Mouse (Mus musculus) layer of hippocampus, postnatal 25 days (tissue): ENCODE measurements around the gene Xylt1. TPM values are rescaled to one million over a fixed set of nuclear protein-coding genes. Genes with fewer than 3 reads are reported as not detected.
A peak's percentile ranks its signal among the peaks of the same experiment; 100 is the strongest.

ENCODE experiments used
- DNase-seq, 2 experiments: peaks; one replicate each; pipeline ENCODE4 v3.0.0; 2022; ENCODE audit warnings: mixed read lengths in 2 of 2, low spot score in 1 of 2; ENCODE audit errors: extremely low spot score in 1 of 2
- total RNA-seq, 2 experiments: library from RNA; stranded (reverse); gene quantifications; 2 replicates each; pipeline ENCODE4 v1.2.3; 2021

The Xylt1 gene
- total RNA-seq, 2 experiments from 2014 or later = 43.1 to 56.9 TPM

DNA sequence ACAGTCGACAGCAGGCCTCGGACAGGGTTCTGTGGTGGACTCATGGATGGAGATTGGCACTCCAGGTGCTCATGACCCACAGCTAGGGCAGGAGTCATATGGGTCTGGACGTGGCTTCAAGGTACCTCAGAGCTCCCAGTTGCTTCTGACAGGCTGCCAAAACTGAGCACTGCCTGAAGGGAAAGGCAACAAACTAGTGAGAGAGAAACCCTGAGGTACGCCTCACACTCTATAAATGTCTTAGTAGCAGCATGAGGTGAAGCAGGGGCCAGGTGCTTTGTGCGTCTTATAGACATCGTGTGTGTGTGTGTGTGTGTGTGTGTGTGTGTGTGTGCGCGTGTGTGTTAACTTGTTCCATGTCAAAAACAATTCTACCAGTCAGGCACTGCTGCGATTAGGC, 122.9 kb downstream of the Xylt1 start:
- DNase-seq = no peak

DNA sequence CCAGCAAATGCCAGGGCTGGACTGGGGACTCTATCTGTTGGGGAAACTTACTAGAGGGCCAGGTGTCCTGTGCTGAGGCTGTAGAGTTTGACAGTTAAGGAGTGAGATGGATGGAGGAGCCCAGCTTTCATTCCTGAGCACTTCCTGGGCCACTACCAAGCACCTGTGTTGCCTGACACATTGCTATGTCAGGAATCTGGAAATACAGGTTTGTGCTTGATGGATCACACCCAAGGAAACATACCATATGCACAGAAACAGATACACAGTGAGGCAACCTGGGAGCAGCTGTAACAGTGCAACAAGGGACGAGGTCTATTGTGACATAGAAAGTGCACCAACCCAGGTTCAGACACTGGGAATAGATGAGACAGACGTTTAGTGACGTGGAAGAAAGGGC, 125.0 kb downstream of the Xylt1 start:
- no peak for DNase-seq

DNA sequence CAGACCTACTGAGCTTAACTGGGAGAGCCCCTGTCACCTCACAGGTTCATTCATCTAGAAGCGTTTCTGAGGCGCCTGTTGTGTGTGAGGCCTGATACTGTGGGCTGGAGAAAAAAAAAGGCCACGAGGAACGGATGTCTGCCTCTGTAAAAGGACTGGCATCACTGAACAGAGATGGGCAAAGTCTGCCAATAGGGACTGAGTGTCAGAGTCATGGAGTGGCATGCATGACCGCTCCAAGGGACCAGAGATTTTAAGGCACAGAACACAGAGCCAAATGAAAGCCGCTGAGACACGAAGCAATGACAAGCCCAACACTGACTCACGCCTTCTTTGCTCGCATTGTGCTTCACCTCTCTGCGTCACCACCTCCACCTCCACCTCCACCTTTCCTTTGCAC, 126.6 kb downstream of the Xylt1 start:
- DNase-seq = no peak

DNA sequence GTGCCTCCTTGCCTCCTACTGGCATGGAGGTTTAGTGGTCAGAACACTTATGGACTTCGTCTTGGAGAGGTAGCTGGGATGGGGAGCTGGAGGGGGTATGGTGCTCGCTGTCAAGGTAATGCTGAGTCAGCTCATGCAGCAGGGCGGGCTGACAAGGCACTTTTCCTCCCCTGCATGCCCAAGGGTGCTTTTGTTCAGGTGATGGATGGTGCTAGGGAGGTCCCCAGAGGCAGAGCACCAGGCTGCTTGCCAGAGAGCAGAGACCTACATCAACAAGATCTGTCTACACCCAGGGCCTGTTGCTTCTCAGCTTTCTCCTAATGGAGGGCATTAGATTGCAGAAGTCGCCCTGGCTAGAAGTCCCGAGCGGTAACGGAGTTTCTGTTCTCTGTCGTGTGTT, 127.3 kb downstream of the Xylt1 start:
- DNase-seq = no peak

DNA sequence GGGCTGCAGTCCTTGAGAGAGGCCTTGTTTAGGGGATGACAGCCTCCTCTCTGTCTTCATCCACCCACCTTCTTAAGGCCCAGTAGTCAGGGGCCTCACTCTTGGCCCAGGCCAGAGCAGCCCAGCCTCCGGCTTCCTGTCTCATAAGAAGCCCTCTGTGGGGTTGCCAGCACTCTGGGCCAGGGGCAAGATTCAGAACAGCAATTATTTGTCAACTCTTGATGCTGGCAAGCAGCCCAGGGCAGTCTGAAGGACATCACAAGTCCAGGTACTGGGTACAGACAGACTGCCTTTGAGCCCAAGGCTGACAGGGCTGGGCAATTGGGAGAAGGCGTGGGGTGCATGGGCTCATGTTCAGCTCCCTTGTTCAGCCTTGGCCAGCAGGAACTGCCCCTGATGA, 129.3 kb downstream of the Xylt1 start:
- peak; percentile 23 to 27 for DNase-seq

DNA sequence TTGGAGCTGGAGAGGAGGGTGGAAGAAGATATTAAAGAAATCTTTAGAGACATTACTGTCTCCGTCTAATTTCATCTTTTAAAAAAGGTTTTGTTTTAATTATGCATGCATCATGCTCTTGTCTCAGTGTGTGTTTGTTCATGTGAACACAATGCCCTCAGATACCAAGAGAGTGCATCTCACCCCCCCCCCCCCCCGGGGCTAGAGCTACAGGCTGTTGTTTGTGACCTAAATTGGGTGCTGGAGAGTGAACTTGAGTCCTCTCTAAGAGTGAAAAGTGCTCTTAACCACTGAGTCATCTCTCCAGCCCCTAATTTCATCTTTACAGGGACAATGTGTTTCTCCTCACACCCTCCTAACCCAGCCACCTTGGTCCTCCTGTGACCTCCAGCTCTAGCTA, 131.5 kb downstream of the Xylt1 start:
- no peak for DNase-seq

DNA sequence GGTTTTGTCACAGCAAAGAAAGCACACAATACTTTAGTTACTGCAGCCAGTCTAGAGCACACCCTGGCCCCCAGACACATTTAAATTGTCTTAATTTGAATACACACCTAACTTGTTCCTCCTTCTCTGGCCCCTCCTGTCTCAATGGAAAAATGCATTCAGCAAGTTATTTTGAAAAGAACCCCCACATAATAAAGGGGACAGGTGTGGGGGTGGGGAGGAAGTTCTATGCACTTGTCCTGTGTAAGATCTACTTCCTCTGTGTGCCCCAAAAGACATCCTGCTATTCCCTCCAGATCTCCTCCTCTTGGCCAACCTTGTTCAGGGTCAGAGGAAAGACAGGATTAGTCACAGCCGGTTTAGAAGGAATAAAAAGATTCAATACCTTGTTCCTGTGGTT, 135.0 kb downstream of the Xylt1 start:
- no peak for DNase-seq

DNA sequence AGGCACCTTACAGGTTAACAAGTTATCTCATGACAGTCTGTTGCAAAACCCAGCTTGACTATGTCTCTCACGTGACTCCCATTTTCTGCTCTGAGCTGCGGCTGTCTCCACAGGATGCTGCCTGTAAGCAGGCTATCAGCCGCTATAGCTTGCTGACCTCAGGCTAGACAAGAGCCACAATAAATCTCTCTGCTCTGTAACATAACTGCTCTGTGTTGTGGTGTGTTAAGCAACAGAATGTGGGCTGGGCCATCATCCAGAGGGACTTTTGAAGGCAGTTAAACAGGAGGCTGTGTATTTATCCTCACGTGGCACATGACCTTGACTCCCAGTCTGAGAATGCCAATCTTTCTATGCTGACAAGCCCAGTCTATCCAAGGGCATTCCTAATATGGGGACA, 136.1 kb downstream of the Xylt1 start:
- DNase-seq = no peak

DNA sequence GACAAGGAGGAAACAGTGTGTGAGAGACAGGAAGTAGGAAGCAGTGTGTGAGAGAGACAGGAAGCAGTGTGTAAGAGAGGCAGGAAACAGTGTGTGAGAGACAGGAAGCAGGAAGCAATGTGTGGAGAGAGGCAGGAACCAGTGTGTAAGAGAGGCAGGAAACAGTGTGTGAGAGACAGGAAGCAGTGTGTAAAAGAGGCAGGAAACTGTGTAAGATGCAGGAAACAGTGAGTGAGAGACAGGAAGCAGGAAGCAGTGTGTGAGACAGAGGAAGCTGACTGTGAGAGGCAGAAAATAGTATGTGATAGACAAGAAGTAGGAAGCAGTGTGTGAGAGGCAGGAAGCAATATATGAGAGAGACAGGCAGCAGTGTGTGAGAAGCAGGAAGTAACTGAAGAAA, 140.6 kb downstream of the Xylt1 start:
- no peak for DNase-seq

DNA sequence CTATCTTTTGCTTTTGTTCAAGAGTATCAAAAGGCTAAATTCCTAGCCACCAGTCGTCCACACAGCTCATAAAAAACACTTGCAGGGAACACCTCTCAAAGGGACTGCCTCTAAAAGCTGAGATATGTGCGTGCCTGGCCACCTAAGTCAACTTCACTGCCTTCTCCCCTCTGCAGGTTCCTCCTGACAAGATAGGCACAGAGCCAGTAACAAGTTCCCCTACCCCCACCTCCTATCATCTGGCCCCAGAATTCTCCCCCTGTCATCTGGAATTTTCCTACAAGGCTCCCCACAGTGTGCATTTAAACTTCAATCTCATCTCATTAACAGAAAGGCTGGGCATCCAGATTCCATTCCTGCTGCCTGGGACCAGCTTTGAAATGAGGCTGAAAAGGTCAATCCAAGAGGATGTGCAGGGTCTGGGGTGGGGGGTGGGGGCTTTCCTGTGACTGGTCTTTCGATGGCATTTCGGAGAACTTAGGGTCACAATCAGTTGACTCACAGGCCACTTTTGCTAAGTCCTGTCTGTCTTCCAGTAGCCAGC, 141.4 kb downstream of the Xylt1 start:
- no peak for DNase-seq

DNA sequence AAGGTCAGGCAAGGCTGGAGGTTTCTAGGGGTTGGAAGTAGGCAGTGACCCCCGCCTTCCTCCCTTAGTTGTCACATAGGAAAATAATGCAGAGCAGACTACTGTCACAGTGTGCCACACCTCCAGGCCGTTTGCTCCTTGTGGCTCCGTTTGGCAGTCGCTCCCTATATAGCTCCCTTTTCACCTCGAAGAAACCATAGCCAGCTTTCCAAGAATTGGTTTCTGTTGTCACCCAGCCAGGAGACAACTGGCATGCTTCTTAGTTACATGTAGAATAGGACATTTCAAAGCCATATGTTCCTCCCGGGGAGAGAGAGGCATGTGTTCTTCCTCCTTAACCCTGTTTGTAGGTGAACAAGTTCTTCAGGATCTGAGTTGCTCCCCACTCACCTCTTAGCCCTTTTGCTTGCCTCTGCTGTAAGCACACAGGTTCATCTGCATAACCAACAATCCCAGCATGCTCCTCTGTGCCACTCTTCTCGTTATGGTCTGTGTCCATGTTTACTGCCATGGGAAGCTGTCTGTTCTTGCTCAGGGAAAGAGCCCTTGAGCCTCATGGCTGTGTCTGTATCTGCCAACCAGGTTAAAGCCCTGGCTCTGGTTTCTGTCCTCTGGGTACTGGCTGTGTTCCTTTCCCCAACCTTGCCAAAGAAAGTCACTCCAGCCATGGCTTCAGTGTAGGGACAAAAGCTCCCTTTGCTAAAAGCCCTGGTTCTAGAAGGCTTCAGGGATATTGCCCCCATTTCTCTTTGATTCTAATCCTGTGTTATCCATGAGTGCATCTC, 143.8 kb downstream of the Xylt1 start:
- DNase-seq = no peak

DNA sequence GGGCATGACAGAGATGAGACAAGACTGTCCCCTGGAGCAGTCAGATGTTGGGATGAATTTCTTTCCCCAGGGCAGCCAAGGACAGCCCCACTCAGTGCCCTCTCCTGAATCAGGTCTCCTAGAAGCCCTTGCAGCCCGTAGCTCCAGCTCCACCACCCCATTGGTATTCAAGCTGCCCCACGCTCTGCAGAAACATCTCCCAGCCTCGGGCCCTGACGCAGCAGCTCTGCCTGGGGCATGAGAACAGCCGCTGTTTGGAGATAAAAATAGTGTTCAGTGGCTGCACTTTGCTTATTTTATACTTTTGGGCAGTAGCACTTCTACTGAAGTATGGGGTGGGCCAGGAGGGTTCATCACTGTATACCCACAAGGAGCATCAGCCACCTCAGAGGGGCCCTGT, 144.9 kb downstream of the Xylt1 start:
- no peak for DNase-seq

DNA sequence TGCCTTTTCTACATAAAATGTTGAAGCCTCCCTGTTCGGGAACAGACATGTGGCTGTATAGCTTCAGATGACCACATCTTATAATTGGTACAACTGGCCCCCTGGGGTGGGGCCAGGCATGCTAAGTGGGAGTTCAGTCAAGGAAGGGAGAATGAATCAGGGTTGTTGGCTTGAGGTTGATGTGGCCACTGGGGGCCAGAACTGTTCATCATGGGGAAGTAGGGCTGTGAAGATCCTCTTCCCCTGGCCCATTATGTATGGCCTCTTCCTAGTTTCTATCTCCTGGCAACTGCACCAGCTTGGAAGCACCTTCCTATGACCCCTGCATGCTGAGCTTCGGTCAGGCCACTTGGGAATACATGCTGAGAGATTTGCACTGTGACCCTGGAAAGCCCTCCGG, 145.8 kb downstream of the Xylt1 start:
- DNase-seq = no peak

DNA sequence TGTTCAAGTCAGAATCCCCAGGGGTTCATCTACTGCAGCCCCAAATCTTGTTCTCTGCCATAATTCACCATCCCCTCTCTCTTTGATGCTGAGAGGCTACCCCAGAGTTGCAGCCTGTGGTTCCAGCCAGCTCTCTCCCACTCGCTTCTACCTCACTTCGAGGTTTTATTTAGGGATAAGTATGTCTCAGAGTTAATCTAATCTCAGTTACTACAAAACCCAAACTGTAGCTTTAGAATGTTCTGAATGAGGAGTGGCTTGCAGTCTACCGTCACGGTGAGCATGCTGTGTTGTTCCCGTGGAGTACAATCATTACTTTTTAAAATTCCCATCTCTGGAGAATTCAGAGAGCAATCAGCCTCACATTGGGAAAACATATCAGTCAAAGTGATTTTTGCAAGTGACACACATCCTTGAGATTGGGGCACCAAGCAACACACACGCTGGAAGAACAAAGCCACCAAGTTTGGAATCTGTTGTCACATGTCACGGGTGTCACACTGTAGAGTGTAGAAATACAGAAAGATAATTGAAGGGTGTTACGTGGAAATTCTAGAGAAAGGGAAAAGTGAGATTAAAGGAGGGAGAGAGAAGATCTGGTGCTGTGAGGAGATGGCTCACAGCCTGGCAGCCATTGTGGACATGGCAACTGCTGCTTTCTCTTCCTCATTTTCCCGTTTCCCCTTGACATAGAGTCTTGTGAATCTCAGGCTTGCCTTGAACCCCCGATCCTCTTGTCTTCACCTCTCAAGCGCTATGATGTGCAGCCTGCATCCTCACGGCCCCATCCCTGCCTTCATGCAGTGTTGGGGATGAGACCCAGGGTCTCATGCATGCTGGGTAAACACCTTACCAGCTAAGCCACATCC, 149.2 kb downstream of the Xylt1 start:
- no peak for DNase-seq

DNA sequence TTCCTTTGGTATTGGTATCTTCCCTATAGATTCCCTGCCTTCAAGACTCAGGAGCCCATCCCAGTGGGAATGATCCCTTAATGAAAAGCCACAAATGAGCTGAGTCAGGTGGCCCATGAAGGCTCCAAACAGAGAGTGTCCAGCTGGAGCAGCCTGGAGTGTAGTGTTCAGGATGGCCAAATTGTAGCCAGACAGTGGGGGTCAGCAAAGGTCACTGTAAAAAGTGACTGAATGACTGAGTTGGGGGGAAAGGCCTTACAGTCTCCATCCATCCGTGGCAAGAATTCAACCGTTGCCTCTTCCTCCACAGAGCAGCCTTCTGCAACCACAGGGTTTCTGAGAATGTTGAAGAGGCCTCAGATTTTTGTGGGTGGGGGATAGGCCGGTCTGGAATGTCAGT, 151.9 kb downstream of the Xylt1 start:
- DNase-seq = no peak

DNA sequence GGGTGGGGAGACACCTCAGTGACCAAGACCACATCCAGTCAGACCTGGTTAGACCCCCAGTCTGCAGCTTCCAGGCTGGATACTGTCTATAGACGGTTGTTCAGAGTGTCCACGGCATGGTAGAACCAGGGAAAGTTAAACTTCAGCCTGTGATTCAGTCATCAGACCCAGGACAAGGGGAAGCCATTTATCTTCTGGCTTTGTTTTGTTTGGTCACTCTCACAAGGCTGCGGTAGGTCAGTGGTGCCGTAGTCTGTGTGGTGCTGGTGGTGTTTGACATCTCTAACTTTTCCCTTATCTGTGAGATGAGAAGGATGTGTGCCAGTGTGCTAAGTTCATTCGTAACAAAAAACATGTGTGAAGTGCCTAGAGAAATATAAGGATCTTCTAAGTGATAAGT, 152.4 kb downstream of the Xylt1 start:
- no peak for DNase-seq

DNA sequence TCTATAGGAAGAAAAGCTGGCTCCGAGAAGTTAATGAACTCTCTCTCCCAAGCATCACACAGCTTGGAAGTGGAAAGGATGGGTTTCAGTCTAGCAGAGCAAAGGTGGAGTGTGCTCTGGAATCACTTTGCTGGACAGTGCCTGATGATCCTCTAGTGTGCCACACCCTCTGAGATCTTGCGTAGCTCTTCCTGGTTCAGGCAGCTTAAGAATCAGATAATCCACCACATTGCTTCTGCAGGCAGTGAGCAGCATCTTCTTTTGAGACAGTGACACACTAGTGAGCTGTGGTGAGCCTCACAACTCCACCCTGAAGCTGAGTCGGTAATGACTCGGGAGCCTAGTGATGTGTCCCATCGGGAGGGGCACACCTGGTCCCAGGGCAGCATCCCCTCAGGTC, 159.2 kb downstream of the Xylt1 start:
- no peak for DNase-seq

DNA sequence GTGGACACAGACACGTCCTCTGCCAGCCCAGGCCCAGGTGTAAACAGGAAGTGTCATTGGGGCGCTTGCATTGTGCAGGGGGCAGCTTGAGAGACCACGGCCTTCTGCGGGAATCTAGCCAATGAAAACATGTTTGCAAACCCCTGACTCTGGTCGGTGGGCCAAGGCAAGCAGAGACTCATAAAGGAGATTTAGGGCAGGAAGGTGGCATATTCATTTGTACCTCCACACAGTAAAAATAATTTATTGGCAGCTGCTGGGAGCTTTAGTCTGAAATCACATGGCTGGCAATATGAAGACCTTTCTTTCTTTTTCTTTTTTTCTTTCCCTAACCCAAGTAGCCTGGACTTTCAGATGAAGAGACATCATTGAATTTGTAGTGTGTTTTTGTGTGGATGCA, 159.6 kb downstream of the Xylt1 start:
- DNase-seq = no peak

DNA sequence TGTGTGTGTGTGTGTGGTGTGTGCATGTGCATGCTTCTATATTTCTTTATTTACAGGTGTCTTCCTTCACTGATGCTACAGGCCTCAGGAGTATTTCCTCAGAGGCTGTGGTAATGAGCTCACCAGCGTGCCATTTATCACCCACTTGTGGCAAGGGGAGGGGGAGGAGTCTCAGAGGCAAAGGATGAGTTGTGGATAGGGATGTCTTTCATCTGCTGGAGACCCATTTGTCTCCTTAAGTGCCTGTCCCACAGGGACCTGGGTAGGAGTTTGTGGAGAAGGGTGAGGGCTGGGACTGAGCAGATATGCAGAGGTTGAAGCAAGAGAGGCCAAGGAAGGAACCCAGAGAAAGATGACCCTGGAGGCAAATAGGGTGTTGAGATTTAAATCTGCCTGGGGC, 160.3 kb downstream of the Xylt1 start:
- no peak for DNase-seq

DNA sequence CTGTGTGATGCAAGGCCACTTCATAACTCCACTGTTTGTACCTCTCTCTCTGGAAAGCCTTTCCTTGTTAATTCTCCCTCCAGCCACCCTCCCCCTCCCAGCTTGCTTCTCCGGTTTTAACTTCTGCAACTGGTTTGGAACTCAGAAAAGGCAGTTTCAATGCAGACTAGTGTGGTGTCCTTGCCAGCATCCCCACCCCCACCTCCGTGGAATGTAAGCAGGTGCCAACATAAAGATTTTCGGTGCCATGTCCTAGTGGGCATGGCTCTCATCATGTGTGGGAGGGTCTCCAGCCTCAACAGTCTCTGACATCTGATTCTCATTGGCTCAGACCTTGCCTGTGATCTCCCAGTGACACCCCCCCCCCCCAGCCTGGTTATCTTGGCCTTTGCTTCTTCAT, 160.9 kb downstream of the Xylt1 start:
- DNase-seq = no peak

DNA sequence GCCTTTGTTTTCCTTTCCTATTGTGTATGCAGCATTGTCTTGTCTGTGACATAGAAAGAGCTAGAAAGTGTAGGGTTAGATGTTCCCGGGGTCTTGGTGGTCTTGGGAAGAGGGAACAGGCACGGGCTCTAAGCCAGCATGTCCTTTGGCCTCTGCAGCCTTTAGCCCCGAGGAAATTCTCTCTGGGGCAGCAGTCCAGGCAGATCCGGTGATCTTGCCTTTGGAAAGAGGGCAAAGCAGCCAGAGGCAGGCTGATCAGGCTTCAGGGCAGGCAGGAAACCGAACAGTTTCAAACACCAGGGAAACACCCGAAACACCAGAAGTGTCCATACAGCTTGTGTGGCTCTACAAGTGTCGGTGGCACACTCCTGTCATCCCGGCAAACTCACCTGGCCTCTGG, 162.3 kb downstream of the Xylt1 start:
- DNase-seq = no peak

DNA sequence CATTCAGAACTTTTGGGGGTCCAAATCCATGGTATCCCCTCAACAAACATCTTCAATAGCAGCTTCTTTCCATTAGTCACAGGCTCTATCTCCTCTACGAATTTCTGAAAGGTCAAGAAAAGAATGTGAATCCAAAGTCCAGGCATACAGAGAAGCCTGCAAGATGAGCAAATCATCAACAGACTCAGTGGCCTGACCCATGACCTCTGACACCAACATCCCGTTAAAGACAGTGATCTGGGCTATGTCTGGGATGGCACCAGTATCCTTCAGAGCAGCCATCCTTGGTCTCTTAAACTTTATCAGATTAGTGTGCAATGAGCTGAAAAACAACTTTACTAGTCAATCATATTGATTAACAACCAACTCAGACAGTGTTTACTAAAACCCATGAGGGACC, 163.3 kb downstream of the Xylt1 start:
- no peak for DNase-seq
